Mouse (Mus musculus): ENCODE results near the gene Cbfa2t2. TPM values are rescaled to one million over a fixed set of nuclear protein-coding genes. Genes with fewer than 3 reads are reported as not detected.

The Cbfa2t2 gene
- total RNA-seq (2021) = 10 to 100 TPM; 54.6 to 57.5 TPM

DNA sequence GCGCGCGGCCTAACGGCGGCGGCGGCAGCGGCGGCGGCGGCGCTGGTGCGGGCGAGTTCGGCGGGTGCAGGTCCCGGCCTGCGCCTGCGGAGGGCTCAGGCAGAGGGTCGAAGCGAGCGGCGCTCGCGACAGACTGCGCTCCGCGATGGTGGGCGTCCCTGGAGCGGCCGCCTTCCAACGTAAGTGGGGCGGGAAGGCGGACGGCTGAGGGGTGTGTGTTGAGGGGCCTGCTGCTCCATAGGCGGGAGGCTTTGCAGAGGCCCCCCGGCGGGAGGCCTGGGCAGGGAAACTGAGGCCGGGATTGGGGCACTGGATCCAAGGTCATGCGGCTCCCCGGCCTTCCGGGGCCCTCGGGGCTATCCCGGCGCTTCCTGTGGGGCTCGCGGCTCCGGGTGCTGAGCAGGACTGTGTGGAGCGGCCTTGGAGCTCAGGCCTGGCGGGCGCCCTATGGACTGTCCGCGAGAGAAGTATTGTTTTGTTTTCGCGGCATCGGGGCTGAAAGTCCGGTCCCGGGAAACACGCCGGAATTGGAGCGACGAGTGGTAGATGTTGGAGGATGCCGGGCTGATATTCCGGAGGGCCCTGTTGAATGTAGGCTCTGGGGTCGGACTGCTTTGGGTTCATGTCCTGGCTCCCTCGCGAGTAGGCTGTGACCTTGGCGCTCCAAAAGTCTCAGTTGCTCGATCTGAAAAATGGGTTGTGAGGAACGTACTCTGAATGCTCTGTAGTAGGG, at the start of gene Cbfa2t2:
Gene Cbfa2t2, plus strand, starts transcription at position 24 of the 733 bp plus-strand sequence.
- DNase-seq (ENCODE audit: low spot score in 2 of 2) = peak; percentile 43 to 58
- intact Hi-C loops (cut with DNase I) = loop anchor here (2.0 to 5.0 kb wide), 2 partner anchors 18 to 101 kb away; no protein-coding TSS in a partner anchor

- intact Hi-C loops (cut with DNase I) = no loop called here
- peak in 1 of 2 experiments; percentile 42 for DNase-seq (ENCODE audit: low spot score in 2 of 2)
Observed at GRCm38 (mm10) chr2:154390180-154390964, 45.9 kb upstream of the Cbfa2t2 start.

DNA sequence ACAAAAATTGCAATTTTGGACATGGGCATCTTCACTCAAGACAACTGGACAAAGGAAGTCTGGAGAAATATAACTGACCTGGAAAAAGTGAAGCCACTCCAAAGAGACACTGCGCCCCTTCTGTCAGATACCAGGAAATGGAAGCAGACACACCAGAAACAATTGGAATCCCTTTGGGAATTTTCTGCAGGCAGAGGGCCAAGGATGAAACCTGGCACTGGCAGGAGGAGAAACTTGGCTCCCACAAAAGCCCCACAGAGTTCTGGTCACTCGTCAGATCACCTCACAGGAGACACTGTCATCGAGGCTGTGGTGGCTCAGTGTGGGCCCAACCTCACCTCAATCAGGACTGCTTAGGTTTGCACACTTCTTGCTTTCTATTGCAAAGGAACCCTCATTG, 41.7 kb upstream of the Cbfa2t2 start:
- intact Hi-C loops (cut with DNase I) = no loop called here
- no peak for DNase-seq (ENCODE audit: low spot score in 2 of 2)

GRCm38 (mm10) chr2:154396529-154396928, 39.8 kb upstream of the Cbfa2t2 start:
- intact Hi-C loops (cut with DNase I) = no loop called here
- DNase-seq (ENCODE audit: low spot score in 2 of 2) = no peak

DNA sequence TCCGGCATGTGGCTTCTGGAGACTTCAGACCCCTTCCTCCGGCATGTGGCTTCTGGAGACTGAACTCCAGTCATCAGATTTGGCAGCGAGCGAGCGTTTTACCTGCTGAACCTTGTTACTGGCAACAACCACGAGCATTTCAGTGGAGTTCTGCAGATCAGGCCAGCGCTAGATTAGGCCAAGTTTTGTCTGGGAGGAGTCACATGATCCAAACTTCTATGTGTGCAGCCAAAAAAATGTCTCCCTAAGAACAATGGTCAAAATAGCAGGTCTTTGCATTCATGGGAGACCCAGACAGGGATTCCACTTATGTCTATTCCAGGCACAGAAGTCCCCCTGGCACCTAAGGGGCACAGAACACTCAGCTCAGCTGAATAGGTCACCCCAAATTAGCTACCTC, 38.0 kb upstream of the Cbfa2t2 start:
- intact Hi-C loops (cut with DNase I) = no loop called here
- no peak for DNase-seq (ENCODE audit: low spot score in 2 of 2)

DNA sequence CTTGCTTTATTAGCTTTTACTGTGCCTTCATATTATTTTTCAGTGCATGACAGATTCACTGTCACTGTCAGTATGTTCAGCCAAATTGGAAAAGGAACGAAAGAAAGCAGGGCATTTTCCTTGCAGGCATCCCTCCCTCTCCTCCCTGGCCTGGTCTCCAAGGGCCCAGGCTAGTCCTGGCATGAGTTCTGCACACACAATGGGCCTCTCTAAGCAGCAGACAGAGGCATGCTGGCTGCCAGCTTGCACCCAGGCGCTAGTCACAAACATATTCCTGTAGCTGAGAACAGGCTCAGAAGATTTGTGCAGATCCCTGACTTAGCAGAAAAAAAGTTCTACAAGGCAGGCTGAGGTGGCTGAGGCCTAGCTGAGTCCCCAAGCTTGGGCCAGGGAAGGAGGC, 37.0 kb upstream of the Cbfa2t2 start:
- peak in 1 of 2 experiments; percentile 49 for DNase-seq (ENCODE audit: low spot score in 2 of 2)
- intact Hi-C loops (cut with DNase I) = no loop called here

- DNase-seq (ENCODE audit: low spot score in 2 of 2) = no peak
- intact Hi-C loops (cut with DNase I) = no loop called here
Observed at GRCm38 (mm10) chr2:154401976-154402375, 34.3 kb upstream of the Cbfa2t2 start.

- no peak for DNase-seq (ENCODE audit: low spot score in 2 of 2)
- intact Hi-C loops (cut with DNase I) = no loop called here
Observed at GRCm38 (mm10) chr2:154402811-154403210, 33.5 kb upstream of the Cbfa2t2 start.

GRCm38 (mm10) chr2:154405447-154405994, 30.8 kb upstream of the Cbfa2t2 start:
- intact Hi-C loops (cut with DNase I) = no loop called here
- no peak for DNase-seq (ENCODE audit: low spot score in 2 of 2)

DNA sequence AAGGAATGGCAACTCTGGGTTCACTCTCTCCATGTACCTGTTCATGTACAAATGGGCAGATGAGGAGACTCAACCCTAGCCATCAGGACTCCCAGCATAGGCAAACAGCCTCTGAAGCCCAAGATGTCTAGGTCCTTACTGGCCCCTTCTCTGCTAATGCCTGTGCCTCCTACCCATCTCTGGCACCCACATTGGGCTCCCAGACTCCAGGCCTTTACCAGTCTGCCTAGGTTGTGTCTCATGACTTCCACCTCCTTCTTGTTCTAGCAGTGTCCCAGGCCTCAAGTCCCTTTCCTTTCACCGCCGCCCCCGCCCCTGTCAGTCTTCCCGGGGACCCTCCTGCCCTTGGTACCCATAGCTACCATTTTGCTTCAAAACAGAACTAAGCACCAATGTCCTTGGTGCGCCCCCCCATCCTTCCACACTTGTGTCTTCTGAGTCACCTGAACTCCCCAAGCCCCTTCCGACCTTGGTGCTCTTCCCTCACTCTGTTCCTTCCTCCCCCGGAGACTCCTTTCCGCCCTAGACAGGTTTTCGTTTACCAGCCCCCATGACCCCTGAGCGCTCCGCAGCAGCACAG, 29.1 kb upstream of the Cbfa2t2 start:
- no peak for DNase-seq (ENCODE audit: low spot score in 2 of 2)
- intact Hi-C loops (cut with DNase I) = no loop called here

GRCm38 (mm10) chr2:154407643-154408445, 28.4 kb upstream of the Cbfa2t2 start, which contains the start of gene Snta1:
Snta1 (minus strand) TSS chr2:154408099.
- DNase-seq (ENCODE audit: low spot score in 2 of 2) = peak; percentile 71 to 78
- intact Hi-C loops (cut with DNase I) = no loop called here

DNA sequence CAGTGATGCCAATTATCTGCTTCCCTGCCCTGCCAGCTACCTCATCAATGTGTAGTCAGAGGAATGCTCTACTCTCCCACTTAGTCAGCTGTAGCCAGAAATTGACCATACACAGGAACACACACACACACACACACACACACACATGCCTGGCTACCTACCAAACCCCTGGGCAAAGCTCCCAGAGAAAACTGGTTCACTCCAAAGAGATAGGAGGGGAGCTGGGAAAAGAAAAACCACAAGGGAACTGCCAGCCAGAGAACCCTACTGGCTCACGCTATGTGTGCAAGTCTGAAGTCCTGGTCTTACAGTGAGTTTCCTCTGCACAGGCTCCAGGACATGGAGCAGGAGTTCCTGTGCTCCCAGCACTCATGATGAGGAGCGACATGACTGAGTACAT, 25.9 kb upstream of the Cbfa2t2 start:
- intact Hi-C loops (cut with DNase I) = loop anchor here (10.0 kb wide), 1 partner anchor 534 kb away; no protein-coding TSS in a partner anchor
- DNase-seq (ENCODE audit: low spot score in 2 of 2) = peak; percentile 46 to 87

DNA sequence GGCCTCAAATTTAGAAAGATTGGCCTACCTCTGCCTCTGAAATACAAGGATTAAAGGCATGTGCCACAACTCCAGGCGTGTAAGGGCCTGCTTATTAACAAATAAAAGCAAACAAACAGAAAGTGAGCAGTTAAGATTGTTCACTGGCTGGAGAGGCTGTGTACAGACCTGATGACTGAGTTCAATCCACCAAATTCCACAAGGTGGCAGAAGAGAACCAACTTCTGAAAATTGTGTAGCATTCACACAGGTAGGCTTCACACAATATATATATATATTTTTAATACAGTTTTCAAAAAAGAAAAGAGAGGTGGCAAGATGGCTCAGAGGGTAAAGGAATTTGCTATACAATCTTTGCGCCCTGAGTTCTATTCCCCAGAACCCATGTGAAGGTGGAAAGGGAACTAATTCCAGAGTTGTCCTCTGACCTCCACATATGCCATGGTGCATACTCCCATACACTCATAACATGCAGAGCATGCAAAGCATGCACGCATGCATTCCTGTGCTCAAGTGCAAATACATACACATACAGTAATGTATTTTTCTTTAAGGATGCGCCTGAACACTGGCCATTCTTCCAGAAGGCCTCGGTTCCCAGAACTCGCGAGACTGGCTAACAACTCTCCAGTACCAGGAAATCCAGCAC, 24.1 kb upstream of the Cbfa2t2 start:
- intact Hi-C loops (cut with DNase I) = loop anchor here (10.0 kb wide), 1 partner anchor 533 kb away; no protein-coding TSS in a partner anchor
- DNase-seq (ENCODE audit: low spot score in 2 of 2) = peak; percentile 56 to 79

DNA sequence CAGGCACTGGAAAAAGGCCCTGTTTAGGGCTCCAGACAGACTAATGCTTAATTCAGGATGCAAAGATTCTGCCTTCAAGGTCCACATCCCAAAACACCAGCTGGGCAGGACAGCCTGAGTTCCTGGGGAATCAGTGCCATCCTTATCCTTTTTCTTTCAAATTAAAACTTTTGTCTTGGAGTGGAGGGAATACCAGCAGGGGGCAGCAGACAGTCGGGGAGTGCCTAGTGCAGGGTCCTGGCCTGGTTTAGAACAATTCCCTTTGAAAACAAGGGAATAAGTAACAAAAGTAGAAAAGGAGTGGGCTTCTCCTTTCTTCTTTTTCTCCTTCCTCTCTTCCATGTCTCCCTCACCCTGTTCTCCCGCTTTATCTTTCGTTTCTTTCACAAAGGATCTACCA, 19.2 kb upstream of the Cbfa2t2 start:
- intact Hi-C loops (cut with DNase I) = loop anchor here (1.0 to 10.0 kb wide), 4 partner anchors 122 to 528 kb away; partner anchors contain the start of genes 4930519P11Rik and Zfp341
- peak; percentile 56 to 76 for DNase-seq (ENCODE audit: low spot score in 2 of 2)

- no peak for DNase-seq (ENCODE audit: low spot score in 2 of 2)
- intact Hi-C loops (cut with DNase I) = loop anchor here (10.0 kb wide), 1 partner anchor 527 kb away; no protein-coding TSS in a partner anchor
Observed at GRCm38 (mm10) chr2:154418001-154418400, 18.3 kb upstream of the Cbfa2t2 start.

- DNase-seq (ENCODE audit: low spot score in 2 of 2) = no peak
- intact Hi-C loops (cut with DNase I) = loop anchor here (10.0 kb wide), 1 partner anchor 525 kb away; no protein-coding TSS in a partner anchor
Observed at GRCm38 (mm10) chr2:154419631-154420515, 16.4 kb upstream of the Cbfa2t2 start.

DNA sequence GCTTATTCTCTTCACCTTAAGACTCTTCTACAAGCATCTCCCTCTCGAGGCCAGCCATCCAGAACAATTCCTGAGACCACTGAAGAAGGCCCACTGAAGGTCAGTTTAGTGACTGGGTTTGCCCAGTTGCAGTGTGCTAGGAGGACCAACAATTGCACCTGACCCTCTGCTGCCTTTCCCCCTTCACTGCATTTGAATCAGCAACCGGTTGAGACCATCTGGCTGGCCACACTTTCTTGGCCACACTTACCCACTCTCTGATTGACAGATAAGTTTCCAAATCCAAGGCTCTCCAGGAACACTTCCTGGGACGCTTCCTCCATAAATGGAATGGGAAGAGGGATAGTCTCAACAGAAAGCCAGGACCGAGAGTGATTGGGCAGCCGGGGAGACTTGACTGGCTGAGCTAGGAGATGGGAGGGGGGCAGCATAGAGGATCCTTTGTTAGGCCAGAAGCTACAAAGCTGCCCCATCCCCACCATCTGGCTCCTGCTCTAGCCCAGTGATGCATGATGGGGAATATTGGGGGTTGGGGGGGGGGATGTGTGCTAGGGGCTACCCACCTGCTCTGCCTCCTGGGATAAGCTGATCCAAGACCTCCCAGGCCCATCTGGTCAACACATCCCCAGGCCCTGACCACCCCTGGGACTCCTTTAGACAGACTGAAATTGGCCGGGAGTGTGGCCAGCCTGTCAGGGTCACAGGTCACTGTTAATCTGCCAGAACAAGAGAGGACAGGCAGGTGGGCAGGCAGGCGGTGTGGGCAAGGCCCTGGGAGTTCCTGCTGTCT, 15.1 kb upstream of the Cbfa2t2 start:
- intact Hi-C loops (cut with DNase I) = no loop called here
- no peak for DNase-seq (ENCODE audit: low spot score in 2 of 2)
